Mouse (Mus musculus): ENCODE results near the gene Polr2f. TPM values are rescaled to one million over a fixed set of nuclear protein-coding genes. Genes with fewer than 3 reads are reported as not detected.

Gene Polr2f
- polyA plus RNA-seq, 1 experiment from 2014 or later = 362 TPM

GRCm38 (mm10) chr15:79192450-79192849, 51.6 kb downstream of the Polr2f start:
- H3K4me1 ChIP-seq (ENCODE audit: control insufficient read depth, insufficient read depth, low read length) = peaks cover 20% of the 10 kb centered on the region

GRCm38 (mm10) chr15:79192885-79193845, 52.4 kb downstream of the Polr2f start:
- Histone ChIP-seq H3K4me2 (peak overlapping the region; percentile 29), H3K4me3 (ENCODE audit: low read depth, low read length) (no peak overlapping the region), H3K36me3 (ENCODE audit: control insufficient read depth, insufficient read depth, low read length) (no peaks in the 10 kb centered on the region), H3K27ac (ENCODE audit: low read depth, low read length) (peak overlapping the region; percentile 81), H3K9ac (ENCODE audit: low read length) (peak overlapping the region; percentile 54), H3K27me3 (ENCODE audit: control insufficient read depth, insufficient read depth, low read length) (no peaks in the 10 kb centered on the region), H3K9me3 (ENCODE audit: control insufficient read depth, low read length) (no peaks in the 10 kb centered on the region), H3K4me1 (ENCODE audit: control insufficient read depth, insufficient read depth, low read length) (peaks cover 20% of the 10 kb centered on the region)
- WGBS = 16% methylated on average over 25 of the region's 27 CpGs
- DNase-seq (ENCODE audit: low spot score, missing footprints) (peak; percentile 95), ATAC-seq (ENCODE audit: low FRiP score) (peak; percentile 87)

More at GRCm38 (mm10) chr15:79192450-79192849, 51.6 kb downstream of the Polr2f start:
- no peak overlapping the region for H3K4me3 ChIP-seq (ENCODE audit: low read depth, low read length)
- H3K27me3 ChIP-seq (ENCODE audit: control insufficient read depth, insufficient read depth, low read length) = no peaks in the 10 kb centered on the region
- no peaks in the 10 kb centered on the region for H3K9me3 ChIP-seq (ENCODE audit: control insufficient read depth, low read length)
- DNase-seq (ENCODE audit: low spot score, missing footprints) = no peak
- H3K27ac ChIP-seq (ENCODE audit: low read depth, low read length) = peak overlapping the region; percentile 81; the same call in 1 of the 2 replicates
- WGBS = 73% methylated on average over 6 of the region's 6 CpGs
- no peaks in the 10 kb centered on the region for H3K36me3 ChIP-seq (ENCODE audit: control insufficient read depth, insufficient read depth, low read length)
- H3K9ac ChIP-seq (ENCODE audit: low read length) = no peak overlapping the region
- ATAC-seq (ENCODE audit: low FRiP score) = peak; percentile 47
- no peak overlapping the region for H3K4me2 ChIP-seq

GRCm38 (mm10) chr15:79194048-79194447, 53.2 kb downstream of the Polr2f start:
- H3K36me3 ChIP-seq (ENCODE audit: control insufficient read depth, insufficient read depth, low read length) = no peaks in the 10 kb centered on the region
- H3K4me3 ChIP-seq (ENCODE audit: low read depth, low read length) = no peak overlapping the region
- WGBS = 85% methylated on average over 9 of the region's 9 CpGs
- H3K27me3 ChIP-seq (ENCODE audit: control insufficient read depth, insufficient read depth, low read length) = no peaks in the 10 kb centered on the region
- peaks cover 20% of the 10 kb centered on the region for H3K4me1 ChIP-seq (ENCODE audit: control insufficient read depth, insufficient read depth, low read length)
- H3K4me2 ChIP-seq = no peak overlapping the region
- H3K27ac ChIP-seq (ENCODE audit: low read depth, low read length) = peak overlapping the region; percentile 81
- ATAC-seq (ENCODE audit: low FRiP score) (no peak), DNase-seq (ENCODE audit: low spot score, missing footprints) (no peak)
- H3K9ac ChIP-seq (ENCODE audit: low read length) = peak overlapping the region; percentile 54; the same call in 1 of the 2 replicates
- H3K9me3 ChIP-seq (ENCODE audit: control insufficient read depth, low read length) = no peaks in the 10 kb centered on the region

- Histone ChIP-seq H3K4me1 (ENCODE audit: control insufficient read depth, insufficient read depth, low read length) (peaks cover 20% of the 10 kb centered on the region), H3K4me3 (ENCODE audit: low read depth, low read length) (no peak overlapping the region)
These were observed 54.1 kb downstream of the Polr2f start for GRCm38 (mm10) chr15:79194946-79195345.

GRCm38 (mm10) chr15:79195492-79195891, 54.7 kb downstream of the Polr2f start:
- Histone ChIP-seq H3K36me3 (ENCODE audit: control insufficient read depth, insufficient read depth, low read length) (no peaks in the 10 kb centered on the region), H3K27ac (ENCODE audit: low read depth, low read length) (no peak overlapping the region), H3K27me3 (ENCODE audit: control insufficient read depth, insufficient read depth, low read length) (no peaks in the 10 kb centered on the region), H3K4me2 (no peak overlapping the region), H3K9ac (ENCODE audit: low read length) (no peak overlapping the region), H3K4me1 (ENCODE audit: control insufficient read depth, insufficient read depth, low read length) (peaks cover 20% of the 10 kb centered on the region), H3K9me3 (ENCODE audit: control insufficient read depth, low read length) (no peaks in the 10 kb centered on the region), H3K4me3 (ENCODE audit: low read depth, low read length) (no peak overlapping the region)
- ATAC-seq (ENCODE audit: low FRiP score) (no peak), DNase-seq (ENCODE audit: low spot score, missing footprints) (no peak)
- 90% methylated on average over 8 of the region's 8 CpGs for WGBS

More at GRCm38 (mm10) chr15:79194946-79195345, 54.1 kb downstream of the Polr2f start:
- 74% methylated on average over 2 of the region's 2 CpGs for WGBS
- Histone ChIP-seq H3K27ac (ENCODE audit: low read depth, low read length) (no peak overlapping the region), H3K27me3 (ENCODE audit: control insufficient read depth, insufficient read depth, low read length) (no peaks in the 10 kb centered on the region), H3K4me2 (no peak overlapping the region), H3K36me3 (ENCODE audit: control insufficient read depth, insufficient read depth, low read length) (no peaks in the 10 kb centered on the region), H3K9ac (ENCODE audit: low read length) (no peak overlapping the region), H3K9me3 (ENCODE audit: control insufficient read depth, low read length) (no peaks in the 10 kb centered on the region)
- DNase-seq (ENCODE audit: low spot score, missing footprints) (no peak), ATAC-seq (ENCODE audit: low FRiP score) (no peak)

GRCm38 (mm10) chr15:79199390-79199976, 58.7 kb downstream of the Polr2f start:
- Histone ChIP-seq H3K36me3 (ENCODE audit: control insufficient read depth, insufficient read depth, low read length) (no peaks in the 10 kb centered on the region), H3K4me1 (ENCODE audit: control insufficient read depth, insufficient read depth, low read length) (peaks cover 22% of the 10 kb centered on the region), H3K9ac (ENCODE audit: low read length) (no peak overlapping the region), H3K4me2 (no peak overlapping the region), H3K27me3 (ENCODE audit: control insufficient read depth, insufficient read depth, low read length) (no peaks in the 10 kb centered on the region), H3K27ac (ENCODE audit: low read depth, low read length) (no peak overlapping the region), H3K4me3 (ENCODE audit: low read depth, low read length) (no peak overlapping the region), H3K9me3 (ENCODE audit: control insufficient read depth, low read length) (no peaks in the 10 kb centered on the region)
- DNase-seq (ENCODE audit: low spot score, missing footprints) (no peak), ATAC-seq (ENCODE audit: low FRiP score) (no peak)
- 94% methylated on average over 12 of the region's 12 CpGs for WGBS

Other genes with a start within 250 kb of the Polr2f start
- 0.11 TPM in 1 of 2 replicates, not detected in the other for gene Gm49510, start 241.3 kb upstream of the Polr2f start, polyA plus RNA-seq (2014; fragmentation: Nextera tagmentation; extraction: Ambion mirVana)
- gene Sh3bp1, start 241.2 kb upstream of the Polr2f start, polyA plus RNA-seq (2014; fragmentation: Nextera tagmentation; extraction: Ambion mirVana) = 9.1 and 10.3 TPM in 2 replicates
- 32.6 and 33.8 TPM in 2 replicates for gene Pdxp, start 227.1 kb upstream of the Polr2f start, polyA plus RNA-seq (2014; fragmentation: Nextera tagmentation; extraction: Ambion mirVana)
- 360 and 382 TPM in 2 replicates for gene Lgals1, start 214.3 kb upstream of the Polr2f start, polyA plus RNA-seq (2014; fragmentation: Nextera tagmentation; extraction: Ambion mirVana)
- 58.3 and 62.7 TPM in 2 replicates for gene Nol12, start 206.1 kb upstream of the Polr2f start, polyA plus RNA-seq (2014; fragmentation: Nextera tagmentation; extraction: Ambion mirVana)
- 33.2 and 34.8 TPM in 2 replicates for gene Triobp, start 193.3 kb upstream of the Polr2f start, polyA plus RNA-seq (2014; fragmentation: Nextera tagmentation; extraction: Ambion mirVana)
- gene H1f0, start 112.6 kb upstream of the Polr2f start, polyA plus RNA-seq (2014; fragmentation: Nextera tagmentation; extraction: Ambion mirVana) = 355 and 376 TPM in 2 replicates
- gene Galr3, start 99.1 kb upstream of the Polr2f start, polyA plus RNA-seq (2014; fragmentation: Nextera tagmentation; extraction: Ambion mirVana) = not detected in 2 replicates
- 52.7 and 53.5 TPM in 2 replicates for gene Ankrd54, start 78.1 kb upstream of the Polr2f start, polyA plus RNA-seq (2014; fragmentation: Nextera tagmentation; extraction: Ambion mirVana)
- 242 and 251 TPM in 2 replicates for gene Eif3l, start 65.8 kb upstream of the Polr2f start, polyA plus RNA-seq (2014; fragmentation: Nextera tagmentation; extraction: Ambion mirVana)
- 5.2 and 5.4 TPM in 2 replicates for gene Micall1, start 32.1 kb upstream of the Polr2f start, polyA plus RNA-seq (2014; fragmentation: Nextera tagmentation; extraction: Ambion mirVana)
- 9.5 and 10.2 TPM in 2 replicates for gene 1700088E04Rik, start 244 bp downstream of the Polr2f start, polyA plus RNA-seq (2014; fragmentation: Nextera tagmentation; extraction: Ambion mirVana)
- 0.64 and 0.95 TPM in 2 replicates for gene Sox10, start 24.2 kb downstream of the Polr2f start, polyA plus RNA-seq (2014; fragmentation: Nextera tagmentation; extraction: Ambion mirVana)
- gene Pick1, start 88.2 kb downstream of the Polr2f start, polyA plus RNA-seq (2014; fragmentation: Nextera tagmentation; extraction: Ambion mirVana) = 18.7 and 21.1 TPM in 2 replicates
- gene Gm49486, start 88.4 kb downstream of the Polr2f start, polyA plus RNA-seq (2014; fragmentation: Nextera tagmentation; extraction: Ambion mirVana) = 0.12 and 0.57 TPM in 2 replicates
- 0.14 and 0.15 TPM in 2 replicates for gene Slc16a8, start 113.8 kb downstream of the Polr2f start, polyA plus RNA-seq (2014; fragmentation: Nextera tagmentation; extraction: Ambion mirVana)
- gene Baiap2l2, start 144.5 kb downstream of the Polr2f start, polyA plus RNA-seq (2014; fragmentation: Nextera tagmentation; extraction: Ambion mirVana) = 0.27 and 1.5 TPM in 2 replicates
- 18.4 and 20.6 TPM in 2 replicates for gene Pla2g6, start 187.4 kb downstream of the Polr2f start, polyA plus RNA-seq (2014; fragmentation: Nextera tagmentation; extraction: Ambion mirVana)
- gene Maff, start 205.6 kb downstream of the Polr2f start, polyA plus RNA-seq (2014; fragmentation: Nextera tagmentation; extraction: Ambion mirVana) = 1.0 and 2.3 TPM in 2 replicates